Mouse (Mus musculus) C2C12 (cell line): ENCODE results near the gene Ica1.

Experiments
- CEBPB ChIP-seq: IDR thresholded peaks from one replicate; pipeline ENCODE4 v1.6.1; 2011; ENCODE audit warnings: low read depth, mild to moderate bottlenecking, control low read depth, moderate library complexity
- CTCF ChIP-seq: IDR thresholded peaks from one replicate; pipeline ENCODE4 v1.5.1; 2011; ENCODE audit not compliant: control insufficient read depth, insufficient read depth, insufficient read length
- MAX ChIP-seq: IDR thresholded peaks from one replicate; pipeline ENCODE4 v1.6.1; 2011; ENCODE audit warnings: mild to moderate bottlenecking, control low read depth
- MYOD1 ChIP-seq: IDR thresholded peaks from one replicate; pipeline ENCODE4 v1.6.1; 2011; ENCODE audit warnings: low read depth; ENCODE audit not compliant: control insufficient read depth, insufficient read length
- MYOG ChIP-seq: IDR thresholded peaks from one replicate; pipeline ENCODE4 v1.6.1; 2011; ENCODE audit not compliant: control insufficient read depth, insufficient read length; ENCODE audit errors: extremely low read depth
- USF1 ChIP-seq: IDR thresholded peaks from one replicate; pipeline ENCODE4 v1.6.1; 2011; ENCODE audit warnings: low read depth, mild to moderate bottlenecking, control low read depth, moderate library complexity

GRCm38 (mm10) chr6:8752984-8753722, 25.1 kb downstream of the Ica1 start:
- TF ChIP-seq CTCF = no peak
- TF ChIP-seq CEBPB = no peak
- no peak for TF ChIP-seq USF1
- no peak for TF ChIP-seq MAX
- TF ChIP-seq MYOD1 = no peak
- TF ChIP-seq MYOG = no peak
